Mouse (Mus musculus) stomach, embryonic 15.5 days (tissue): ENCODE measurements at regions not wholly inside any gene's neighbourhood (a gene's known extent, or its start where the extent isn't known, plus 50 kb on each side); places are given as distances from the start of the nearest gene placed in this dataset.

Source experiments
- ATAC-seq: fragments of 200-750 bp; cut with Nextera tagmentation; 2 replicates; pipeline ENCODE4 v1.8.0; 2017; ENCODE audit warnings: low read depth, moderate number of reproducible peaks, moderate TSS enrichment; ENCODE audit not compliant: insufficient read depth, low FRiP score
- H3K27ac ChIP-seq: fragments of 300-500 bp; sonication (generic); 2 replicates; pipeline ENCODE4 v1.5.1; 2015; ENCODE audit warnings: mild to moderate bottlenecking, inconsistent platforms
- H3K27me3 ChIP-seq: fragments of 300-500 bp; sonication (generic); replicated peaks from 2 replicates; pipeline ENCODE4 v1.6.1; 2015; ENCODE audit warnings: inconsistent platforms
- H3K36me3 ChIP-seq: fragments of 300-500 bp; sonication (generic); 2 replicates; pipeline ENCODE4 v1.6.1; 2015; ENCODE audit warnings: inconsistent platforms
- H3K4me1 ChIP-seq: fragments of 300-500 bp; sonication (generic); 2 replicates; pipeline ENCODE4 v1.6.1; 2015; ENCODE audit warnings: inconsistent platforms
- H3K4me2 ChIP-seq: fragments of 300-500 bp; sonication (generic); 2 replicates; pipeline ENCODE4 v1.6.1; 2015; ENCODE audit warnings: mild to moderate bottlenecking, inconsistent platforms
- H3K4me3 ChIP-seq: fragments of 300-500 bp; sonication (generic); replicated peaks from 2 replicates; pipeline ENCODE4 v1.5.1; 2015; ENCODE audit warnings: inconsistent platforms
- H3K9ac ChIP-seq: fragments of 300-500 bp; sonication (generic); 2 replicates; pipeline ENCODE4 v1.6.1; 2015; ENCODE audit warnings: inconsistent platforms
- H3K9me3 ChIP-seq: fragments of 300-500 bp; sonication (generic); 2 replicates; pipeline ENCODE4 v1.6.1; 2016; ENCODE audit warnings: inconsistent platforms
- WGBS: fragments of 180-500 bp; shearing (Covaris S2); methylation state at CpG from one replicate; pipeline ENCODE4 v1.1.7; 2015; 5-methylcytosine and 5-hydroxymethylcytosine counted together

DNA sequence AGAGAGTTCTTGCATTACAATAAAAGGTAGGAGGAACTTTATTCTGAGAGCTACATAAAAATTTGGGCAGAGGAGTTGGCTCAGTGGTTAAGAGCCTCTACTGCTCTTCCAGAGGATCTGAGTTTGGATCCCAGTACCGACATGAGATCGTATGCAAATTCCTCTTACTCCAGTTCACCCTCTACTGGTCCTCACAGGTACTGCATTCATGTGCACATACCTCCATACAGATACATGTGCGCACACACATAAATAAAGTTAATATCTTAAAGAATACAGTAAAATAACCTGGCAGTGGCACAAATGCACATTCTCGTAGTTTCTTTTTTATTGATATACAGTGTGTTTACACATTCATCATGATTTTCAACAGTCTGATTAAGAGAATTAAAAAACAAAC is 232.4 kb downstream of the Vps13c start:
- Histone ChIP-seq H3K4me1 (no peaks in the 10 kb centered on the region), H3K9ac (no peak overlapping the region), H3K4me2 (no peak overlapping the region), H3K27me3 (no peaks in the 10 kb centered on the region), H3K36me3 (no peaks in the 10 kb centered on the region), H3K27ac (no peak overlapping the region), H3K4me3 (no peak overlapping the region), H3K9me3 (no peaks in the 10 kb centered on the region)
- WGBS, result 91% methylated on average over 4 of the region's 4 CpGs
- no peak for ATAC-seq

DNA sequence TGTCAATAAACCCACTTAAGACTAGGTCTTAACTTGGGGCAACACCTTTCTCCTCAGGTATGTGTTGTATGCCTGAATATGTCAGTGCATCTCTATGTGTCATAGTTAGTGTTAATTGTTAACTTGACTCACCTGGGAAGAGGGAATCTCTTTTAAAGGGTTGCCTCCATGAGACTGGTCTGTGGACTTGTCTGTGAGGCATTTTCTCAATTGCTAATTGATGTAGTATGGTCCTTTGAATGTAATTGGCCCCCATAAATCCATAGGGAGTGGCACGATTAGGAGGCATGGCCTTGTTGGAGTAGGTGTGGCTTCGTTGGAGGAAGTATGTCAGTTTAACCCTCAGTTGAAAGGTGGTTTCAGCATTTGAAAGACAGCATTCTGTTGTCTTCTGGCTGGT is 237.1 kb downstream of the Vps13c start:
- Histone ChIP-seq H3K4me2 (no peak overlapping the region), H3K4me3 (no peak overlapping the region), H3K4me1 (no peaks in the 10 kb centered on the region), H3K27me3 (no peaks in the 10 kb centered on the region), H3K9ac (no peak overlapping the region), H3K9me3 (no peaks in the 10 kb centered on the region), H3K36me3 (no peaks in the 10 kb centered on the region), H3K27ac (no peak overlapping the region)
- WGBS, result 70% methylated on average over 2 of the region's 2 CpGs
- no peak for ATAC-seq

DNA sequence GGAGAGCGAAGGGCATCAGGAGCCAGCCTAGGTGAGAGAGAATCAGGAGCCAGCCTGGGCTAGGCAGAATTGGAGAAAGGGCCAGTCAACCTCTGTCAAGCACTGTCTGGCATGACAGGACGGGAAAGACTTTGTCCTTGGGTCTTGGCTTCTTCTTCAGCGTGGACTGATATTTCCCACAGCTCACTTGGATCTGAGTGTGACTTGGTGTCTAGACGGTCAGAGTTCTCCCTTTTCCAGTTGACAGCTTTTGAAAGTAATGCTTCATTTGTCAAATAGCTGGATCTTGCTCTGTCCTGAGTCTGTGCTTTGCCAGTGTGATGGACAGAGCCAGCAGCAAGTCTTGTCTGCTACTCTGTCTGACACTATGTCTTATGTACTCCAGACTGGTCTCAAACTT is 243.1 kb downstream of the Vps13c start:
- no peaks in the 10 kb centered on the region for H3K36me3 ChIP-seq
- H3K9me3 ChIP-seq, result no peaks in the 10 kb centered on the region
- no peaks in the 10 kb centered on the region for H3K27me3 ChIP-seq
- H3K4me3 ChIP-seq, result no peak overlapping the region
- no peak overlapping the region for H3K9ac ChIP-seq
- H3K27ac ChIP-seq, result no peak overlapping the region
- no peak overlapping the region for H3K4me2 ChIP-seq
- ATAC-seq, result no peak
- no peaks in the 10 kb centered on the region for H3K4me1 ChIP-seq
- WGBS, result 80% methylated on average over 4 of the region's 4 CpGs

DNA sequence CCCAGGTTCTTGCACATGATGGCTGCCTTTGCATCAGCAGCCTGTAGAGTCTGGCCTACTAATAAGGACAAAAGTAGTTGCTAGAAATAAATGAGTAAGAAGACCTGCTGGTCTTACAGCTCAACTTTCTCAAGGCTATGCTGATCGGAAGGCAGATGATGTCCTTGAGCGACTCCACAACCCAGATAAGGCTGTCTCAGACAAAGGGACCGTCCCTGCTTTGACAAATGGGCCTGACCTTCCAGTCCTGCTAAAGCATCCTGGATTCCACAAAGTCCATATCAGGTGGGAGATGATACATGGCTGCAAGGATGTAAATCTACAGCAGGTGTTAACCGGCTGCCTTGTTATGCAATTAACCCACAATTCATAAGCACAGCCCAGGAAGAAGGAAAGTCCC is 244.8 kb downstream of the Vps13c start:
- ATAC-seq, result no peak
- Histone ChIP-seq H3K9me3 (no peaks in the 10 kb centered on the region), H3K4me2 (no peak overlapping the region), H3K27ac (no peak overlapping the region), H3K4me1 (no peaks in the 10 kb centered on the region), H3K4me3 (no peak overlapping the region), H3K9ac (no peak overlapping the region), H3K27me3 (no peaks in the 10 kb centered on the region), H3K36me3 (no peaks in the 10 kb centered on the region)
- WGBS, result 57% methylated on average over 4 of the region's 4 CpGs

DNA sequence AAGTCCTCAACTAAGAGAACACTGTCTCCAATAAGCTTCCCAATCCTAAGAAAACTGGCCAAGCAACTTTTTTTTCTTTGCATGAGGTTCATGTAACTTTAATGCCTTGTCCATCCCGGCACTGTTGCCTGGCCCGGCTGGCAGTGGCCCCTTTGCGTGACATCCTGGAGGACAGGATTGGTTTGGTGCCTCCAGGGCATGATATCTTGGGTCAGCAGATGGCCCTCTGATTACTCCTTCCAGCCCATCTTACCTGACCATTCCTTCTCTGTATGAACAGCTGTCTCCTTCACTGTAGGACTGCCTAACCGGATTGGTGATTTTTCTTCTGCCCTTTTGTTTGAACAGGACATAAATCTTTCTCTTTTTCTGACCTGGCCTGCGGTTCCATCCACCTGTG is 254.4 kb downstream of the Vps13c start:
- Histone ChIP-seq H3K4me3 (no peak overlapping the region), H3K27me3 (no peaks in the 10 kb centered on the region), H3K4me1 (no peaks in the 10 kb centered on the region), H3K27ac (no peak overlapping the region), H3K9me3 (no peaks in the 10 kb centered on the region), H3K36me3 (no peaks in the 10 kb centered on the region), H3K9ac (no peak overlapping the region), H3K4me2 (no peak overlapping the region)
- WGBS, result 63% methylated on average over 5 of the region's 5 CpGs
- ATAC-seq, result no peak

DNA sequence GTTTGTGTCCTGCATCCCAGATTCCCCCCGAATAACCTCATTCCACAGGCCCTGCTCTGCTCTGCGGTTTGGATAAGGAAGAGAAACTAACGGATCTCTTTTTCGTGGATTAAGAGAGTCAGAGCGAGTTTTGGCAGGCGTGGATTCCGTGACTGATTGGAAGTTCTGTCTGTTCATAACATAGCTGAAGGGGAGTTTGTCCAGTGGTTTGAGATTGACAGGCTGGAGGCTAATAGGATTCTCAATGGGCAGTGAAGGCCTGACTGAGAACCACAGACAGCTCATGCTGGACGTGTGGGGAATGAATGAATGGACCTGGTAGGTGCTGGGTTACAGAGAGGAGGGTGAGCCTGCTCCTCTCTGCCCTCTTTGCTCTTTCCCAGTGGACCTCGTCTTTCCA is 269.6 kb downstream of the Vps13c start:
- WGBS, result 77% methylated on average over 9 of the region's 9 CpGs
- Histone ChIP-seq H3K27ac (no peak overlapping the region), H3K27me3 (no peaks in the 10 kb centered on the region), H3K4me2 (no peak overlapping the region), H3K9ac (no peak overlapping the region), H3K9me3 (no peaks in the 10 kb centered on the region), H3K4me1 (no peaks in the 10 kb centered on the region), H3K36me3 (no peaks in the 10 kb centered on the region), H3K4me3 (no peak overlapping the region)
- no peak for ATAC-seq

DNA sequence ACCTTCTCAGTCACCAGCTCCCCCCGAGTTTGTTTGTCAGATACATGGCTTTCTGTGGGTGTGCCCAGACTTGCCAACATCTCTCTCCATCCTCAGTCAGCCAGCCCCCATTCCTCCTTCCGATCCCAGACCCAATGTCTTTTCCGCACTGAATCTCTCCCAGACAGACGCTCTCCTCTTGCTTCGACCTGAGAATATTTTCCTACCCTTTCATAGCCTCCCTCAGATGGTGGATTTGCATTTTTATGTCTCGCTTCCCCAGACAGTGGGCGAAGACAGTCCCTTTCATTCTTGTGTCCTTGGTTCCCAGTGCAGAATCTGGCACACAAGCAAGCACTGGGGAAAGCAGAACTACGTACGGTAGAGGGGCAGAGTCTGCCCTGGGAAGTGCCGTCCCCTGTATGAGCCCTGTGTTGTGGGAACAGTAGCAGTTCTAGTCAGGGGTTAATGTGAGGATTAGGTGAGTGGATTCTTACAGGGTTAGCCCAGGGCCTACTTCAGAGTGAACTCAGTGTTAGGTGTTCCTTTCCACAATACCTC is 275.0 kb downstream of the Vps13c start:
- no peak overlapping the region for H3K4me3 ChIP-seq
- no peak overlapping the region for H3K4me2 ChIP-seq
- WGBS, result 84% methylated on average over 10 of the region's 10 CpGs
- no peak overlapping the region for H3K27ac ChIP-seq
- no peak overlapping the region for H3K9ac ChIP-seq
- H3K9me3 ChIP-seq, result no peaks in the 10 kb centered on the region
- H3K4me1 ChIP-seq, result no peaks in the 10 kb centered on the region
- no peak for ATAC-seq
- H3K36me3 ChIP-seq, result no peaks in the 10 kb centered on the region
- H3K27me3 ChIP-seq, result no peaks in the 10 kb centered on the region

DNA sequence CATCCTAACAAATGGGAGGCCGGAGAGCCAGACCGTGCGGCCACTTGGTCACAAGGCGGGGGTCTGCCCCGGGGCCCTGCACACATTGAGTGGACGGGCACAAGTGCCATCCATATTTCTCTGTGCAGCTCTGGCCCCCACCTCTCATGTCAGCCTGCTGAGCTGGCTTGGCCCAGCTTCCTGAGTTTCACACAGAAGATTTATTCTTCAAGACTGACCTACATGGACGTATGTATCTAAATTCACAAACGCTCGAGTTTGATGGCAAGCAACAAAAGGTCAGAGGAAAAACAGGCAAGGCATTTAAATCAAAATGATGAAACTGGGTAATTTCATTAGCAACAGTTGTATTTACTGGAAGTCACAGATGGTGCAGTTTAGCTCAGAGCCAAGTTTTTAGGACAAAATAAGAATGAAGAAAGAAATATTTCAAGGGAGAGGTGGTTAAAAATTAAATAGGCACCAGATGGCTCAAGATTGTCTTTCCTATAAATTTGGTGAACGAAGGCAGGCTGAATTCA is 276.1 kb downstream of the Vps13c start:
- no peak overlapping the region for H3K4me2 ChIP-seq
- 65% methylated on average over 10 of the region's 10 CpGs for WGBS
- no peak for ATAC-seq
- no peaks in the 10 kb centered on the region for H3K27me3 ChIP-seq
- no peaks in the 10 kb centered on the region for H3K9me3 ChIP-seq
- H3K4me1 ChIP-seq, result no peaks in the 10 kb centered on the region
- no peaks in the 10 kb centered on the region for H3K36me3 ChIP-seq
- H3K27ac ChIP-seq, result no peak overlapping the region
- H3K9ac ChIP-seq, result no peak overlapping the region
- H3K4me3 ChIP-seq, result no peak overlapping the region

DNA sequence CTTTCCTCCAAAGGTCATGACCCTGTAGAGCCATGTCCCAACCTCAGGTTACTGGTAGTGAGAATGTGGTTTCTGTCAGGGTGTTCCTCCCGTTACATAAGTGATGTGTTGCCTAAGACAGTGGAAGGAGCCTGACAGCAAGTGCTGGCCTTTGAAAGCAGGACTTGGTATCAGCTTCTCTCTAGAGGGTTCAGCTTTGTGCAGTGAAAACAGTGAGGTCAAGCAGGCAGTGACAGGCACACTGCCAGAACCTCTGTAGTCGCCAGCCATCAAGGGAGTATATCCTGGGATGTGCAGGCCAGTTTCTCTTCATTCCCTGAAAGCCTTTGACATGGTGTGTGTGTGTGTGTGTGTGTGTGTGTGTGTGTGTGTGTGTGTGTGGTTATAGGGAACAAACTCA is 278.1 kb downstream of the Vps13c start:
- no peak for ATAC-seq
- WGBS, result 75% methylated on average over 2 of the region's 2 CpGs
- H3K27me3 ChIP-seq, result no peaks in the 10 kb centered on the region
- no peaks in the 10 kb centered on the region for H3K4me1 ChIP-seq
- no peaks in the 10 kb centered on the region for H3K9me3 ChIP-seq
- no peak overlapping the region for H3K9ac ChIP-seq
- no peak overlapping the region for H3K4me2 ChIP-seq
- no peaks in the 10 kb centered on the region for H3K36me3 ChIP-seq
- H3K4me3 ChIP-seq, result no peak overlapping the region
- H3K27ac ChIP-seq, result no peak overlapping the region

DNA sequence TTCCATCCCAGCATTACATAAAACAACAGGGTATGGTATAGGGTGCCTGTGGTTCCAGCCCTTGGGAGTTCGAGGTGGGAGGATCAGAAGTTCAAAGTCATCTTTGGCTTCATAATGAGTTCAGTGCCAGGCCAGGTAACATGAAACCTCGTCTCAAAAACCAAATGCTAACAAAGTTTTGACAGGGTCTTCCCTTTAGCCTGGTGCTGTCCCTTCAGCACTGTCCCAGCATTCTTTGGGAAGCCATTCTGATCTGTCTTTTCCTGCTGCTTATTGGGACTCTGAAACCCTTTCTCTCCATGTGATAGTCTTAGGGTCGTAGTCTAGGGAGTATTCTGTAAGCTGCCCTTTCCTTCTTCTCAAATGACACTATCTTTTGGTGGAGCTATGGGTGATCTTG is 282.1 kb downstream of the Vps13c start:
- no peaks in the 10 kb centered on the region for H3K27me3 ChIP-seq

DNA sequence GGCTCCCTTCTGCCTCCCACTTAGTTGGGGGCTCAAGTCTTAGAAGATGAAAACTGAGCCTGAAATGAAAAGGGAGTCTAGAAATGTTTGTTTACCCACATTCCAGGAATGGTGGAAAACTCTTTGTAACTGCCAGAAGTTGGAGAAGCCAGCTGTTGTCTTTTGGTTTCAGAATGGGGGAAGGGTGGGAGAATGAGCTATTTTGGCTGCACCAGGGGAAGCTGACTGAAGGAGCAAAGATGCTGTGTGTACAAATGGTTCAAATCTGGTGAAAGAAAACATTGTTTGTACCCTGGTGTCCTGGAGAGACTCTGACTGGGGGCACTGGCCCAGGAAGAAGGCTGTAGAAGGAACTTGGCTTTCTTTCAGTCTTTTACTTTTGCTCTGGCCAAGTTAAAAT is 291.1 kb downstream of the Vps13c start:
- 0 out of 2 replicates have a peak, but pooled peaks cover 4% of the 10 kb centered on the region for H3K4me1 ChIP-seq
- peak overlapping the region; percentile 21; the same call in 1 of the 2 replicates for H3K27ac ChIP-seq
- no peak for ATAC-seq

More for the DNA sequence above, 282.1 kb downstream of the Vps13c start:
- ATAC-seq, result no peak
- Histone ChIP-seq H3K4me1 (no peaks in the 10 kb centered on the region), H3K27ac (no peak overlapping the region), H3K4me2 (no peak overlapping the region), H3K36me3 (no peaks in the 10 kb centered on the region), H3K9ac (no peak overlapping the region), H3K4me3 (no peak overlapping the region), H3K9me3 (no peaks in the 10 kb centered on the region)
- 39% methylated on average over 3 of the region's 3 CpGs for WGBS

DNA sequence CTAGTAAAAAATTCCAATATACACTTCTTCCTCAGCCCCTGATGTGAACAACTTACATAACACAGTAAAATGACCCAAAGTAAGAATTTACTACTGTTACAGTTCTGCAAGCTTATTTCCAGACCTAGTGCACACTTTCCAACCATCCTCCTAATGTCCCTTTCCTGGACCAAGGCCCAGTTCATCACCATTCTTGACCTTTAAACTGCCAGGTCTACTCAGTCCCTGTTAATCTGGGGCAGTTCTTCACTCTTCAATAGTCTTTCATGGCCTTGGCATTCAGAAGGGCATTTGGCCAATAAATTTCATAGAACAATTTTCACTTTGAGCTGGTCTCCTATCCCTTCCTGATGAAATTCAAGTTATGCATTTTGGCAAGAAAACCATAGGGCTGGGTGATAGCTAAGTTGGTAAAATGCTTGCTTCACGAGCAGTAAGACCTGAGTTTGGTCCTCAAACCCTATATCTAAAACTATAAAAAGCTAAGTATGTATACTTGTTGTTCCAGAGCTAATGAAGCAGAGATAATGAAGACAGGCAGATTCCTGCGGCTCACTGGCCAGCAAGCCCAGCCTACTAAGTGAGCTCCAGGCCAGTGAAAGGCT is 295.4 kb downstream of the Vps13c start:
- WGBS, result 73% methylated on average over 2 of the region's 2 CpGs
- Histone ChIP-seq H3K4me1 (0 out of 2 replicates have a peak, but pooled peaks cover 4% of the 10 kb centered on the region), H3K36me3 (no peaks in the 10 kb centered on the region), H3K9ac (no peak overlapping the region), H3K9me3 (no peaks in the 10 kb centered on the region), H3K27me3 (no peaks in the 10 kb centered on the region), H3K27ac (no peak overlapping the region), H3K4me2 (no peak overlapping the region), H3K4me3 (no peak overlapping the region)
- no peak for ATAC-seq

More for the DNA sequence above, 291.1 kb downstream of the Vps13c start:
- no peak overlapping the region for H3K4me3 ChIP-seq
- no peaks in the 10 kb centered on the region for H3K27me3 ChIP-seq
- H3K4me2 ChIP-seq, result no peak overlapping the region
- no peaks in the 10 kb centered on the region for H3K36me3 ChIP-seq
- no peaks in the 10 kb centered on the region for H3K9me3 ChIP-seq
- no peak overlapping the region for H3K9ac ChIP-seq
